Comparison of ENCODE assay signal across 20 mouse cellular contexts in the genomic region with DNA sequence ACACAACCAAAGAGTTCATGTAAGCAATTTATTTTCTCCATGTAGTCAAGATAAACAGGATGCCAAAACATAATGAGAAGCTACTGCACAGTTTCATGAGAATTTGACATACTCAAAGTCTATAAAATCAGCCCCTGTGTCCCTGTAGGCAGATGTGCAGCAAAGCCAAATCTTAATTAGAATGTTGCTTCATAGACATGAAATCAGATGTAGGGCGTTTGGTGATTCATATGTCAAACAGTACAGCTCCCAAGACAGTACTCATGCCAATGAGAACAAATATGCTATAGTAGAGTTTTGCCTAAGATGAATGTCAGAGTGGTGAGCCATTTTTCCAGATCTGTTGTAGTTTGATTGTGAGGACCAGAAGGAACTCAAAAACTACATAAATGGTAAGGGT.
"Had no signal": no experiment of that assay in that cellular context is flagged by ENCODE, and none has a peak within 500 bp of the region (broad histone marks: within the 10 kb centered on the region; RNA-seq: fewer than 3 reads in every experiment).

No protein-coding gene starts in this region.

- H3K9ac ChIP-seq: limb, embryonic 13.5 days; liver, embryonic 12.5 days; liver, embryonic 15.5 days; neural tube, embryonic 13.5 days; stomach, embryonic 15.5 days had no signal

- H3K36me3 ChIP-seq: limb, embryonic 10.5 days; limb, embryonic 13.5 days; liver, embryonic 12.5 days; liver, embryonic 15.5 days; neural tube, embryonic 13.5 days; stomach, embryonic 15.5 days had no signal

- H3K4me3 ChIP-seq: layer of hippocampus, adult 2 months; limb, embryonic 10.5 days; limb, embryonic 13.5 days; liver, embryonic 12.5 days; liver, embryonic 15.5 days; neural tube, embryonic 13.5 days; stomach, embryonic 15.5 days had no signal

- DNase-seq: kidney, adult 2 months; kidney, postnatal 25 days; layer of hippocampus, adult 9-11 months; liver; lung, adult 18-20 months; lung, postnatal 4 days; midbrain, embryonic 14.5 days; retina, postnatal 1 day; right cerebral cortex, postnatal 4 days; thymus, postnatal 36 days had no signal

- ATAC-seq: intestine, postnatal 0 days; liver, embryonic 12.5 days had no signal

- H3K27ac ChIP-seq: kidney, postnatal 0 days; layer of hippocampus, adult 2 months; limb, embryonic 10.5 days; limb, embryonic 13.5 days; liver, embryonic 12.5 days; liver, embryonic 15.5 days; neural tube, embryonic 13.5 days; stomach, embryonic 15.5 days had no signal

- H3K4me1 ChIP-seq: limb, embryonic 10.5 days; limb, embryonic 13.5 days; liver, embryonic 12.5 days; liver, embryonic 15.5 days; neural tube, embryonic 13.5 days; stomach, embryonic 15.5 days had no signal

- H3K27me3 ChIP-seq: limb, embryonic 13.5 days; liver, embryonic 12.5 days; liver, embryonic 15.5 days; neural tube, embryonic 13.5 days; stomach, embryonic 15.5 days had no signal

- H3K9me3 ChIP-seq: limb, embryonic 10.5 days; limb, embryonic 13.5 days; liver, embryonic 12.5 days; liver, embryonic 15.5 days; neural tube, embryonic 13.5 days; stomach, embryonic 15.5 days had no signal

- H3K4me2 ChIP-seq: limb, embryonic 13.5 days; liver, embryonic 12.5 days; liver, embryonic 15.5 days; midbrain, embryonic 11.5 days; neural tube, embryonic 13.5 days; stomach, embryonic 15.5 days had no signal
